Mouse (Mus musculus): Measurements from ENCODE around the gene Hivep3. TPM values are rescaled to one million over a fixed set of nuclear protein-coding genes. Genes with fewer than 3 reads are reported as not detected.

Hivep3 gene
- total and polyA plus RNA-seq, 3 experiments = 14.4 to 32.3 (median 21.2) TPM

GRCm38 (mm10) chr4:119925052-119925451 is 191.5 kb downstream of the Hivep3 start:
- Histone ChIP-seq H3K79me2 (replicated peaks; ENCODE audit: control insufficient read depth, extremely low read depth, insufficient read depth, poor library complexity, severe bottlenecking) (no peaks in the 10 kb centered on the region), H3K9me3 (replicated peaks; ENCODE audit: low read length) (peaks cover 24% of the 10 kb centered on the region), H3K27ac (ENCODE audit: insufficient read depth, low read depth) (no peak overlapping the region), H3K27me3 (replicated peaks) (no peaks in the 10 kb centered on the region), H3K9ac (ENCODE audit: insufficient read depth, low read depth) (no peak overlapping the region), H3K4me2 (ENCODE audit: insufficient read depth, low read depth, poor library complexity, severe bottlenecking) (no peak overlapping the region), H3K4me3 (replicated peaks in 1 of 3; ENCODE audit: low read depth in 2 of 3, low read length in 2 of 3, poor library complexity in 1 of 3) (no peak overlapping the region), H3K4me1 (ENCODE audit: control insufficient read depth in 1 of 2, insufficient read depth in 2 of 2) (peaks cover 19 to 27% of the 10 kb centered on the region in 2 experiments), H3K36me3 (replicated peaks in 1 of 2; ENCODE audit: control insufficient read depth in 1 of 2, insufficient read depth in 1 of 2, low read length in 1 of 2) (peaks cover 0 to 2% of the 10 kb centered on the region in 2 experiments)
- TF ChIP-seq SIN3A (IDR thresholded peaks at IDR 0.05; ENCODE audit: low read length) (no peak), JUN (IDR thresholded peaks at IDR 0.05; ENCODE audit: insufficient read depth, low read depth, low read length) (no peak), USF2 (conservative IDR thresholded peaks at IDR 0.05; ENCODE audit: low read depth, low read length) (no peak), GABPA (IDR thresholded peaks at IDR 0.05; ENCODE audit: insufficient replicate concordance, low read depth, low read length) (no peak), MYC (IDR thresholded peaks at IDR 0.05; ENCODE audit: low read depth, low read length) (no peak), HCFC1 (IDR thresholded peaks at IDR 0.05; ENCODE audit: low read depth, low read length) (no peak), EP300 (IDR thresholded peaks at IDR 0.05; ENCODE audit: low read length) (no peak), MAFK (IDR thresholded peaks at IDR 0.05; ENCODE audit: insufficient replicate concordance, low read length) (no peak), E2F4 (IDR thresholded peaks at IDR 0.05; ENCODE audit: insufficient replicate concordance, low read depth, low read length) (no peak), MAZ (IDR thresholded peaks at IDR 0.05; ENCODE audit: low read depth, low read length) (no peak)
- dilution Hi-C loops (cut with MboI; ENCODE audit: extremely low pct_ligation_motif_present, extremely low pct_unique_long_range_greater_than_20kb, low sequenced_read_pairs) (no loop called here), in situ Hi-C loops (cut with MboI; ENCODE audit: low pct_ligation_motif_present, low pct_unique_long_range_greater_than_20kb, low sequenced_read_pairs) (no loop called here)
- no peak for DNase-seq (ENCODE audit: extremely low read depth)

DNA sequence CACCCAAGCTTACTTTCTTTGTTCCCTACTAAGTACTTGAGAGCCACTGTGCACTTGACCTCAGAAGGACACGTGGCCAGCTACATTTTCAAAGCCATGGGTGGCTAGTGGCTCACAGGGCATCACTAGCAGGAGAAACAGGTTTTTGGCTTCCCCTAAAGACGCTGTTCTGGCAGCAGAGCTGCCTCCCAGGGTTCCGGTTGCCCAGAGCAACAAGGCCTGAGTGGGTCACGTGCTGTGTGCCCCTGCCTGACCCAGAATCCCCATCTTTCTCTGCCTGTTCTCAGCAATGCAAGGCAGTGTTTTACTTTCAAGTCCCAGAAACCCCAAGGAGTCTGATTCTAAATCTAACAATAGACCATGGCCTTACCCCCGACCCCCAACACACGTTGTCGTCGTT is 198.3 kb downstream of the Hivep3 start:
- no peaks in the 10 kb centered on the region for H3K36me3 ChIP-seq (replicated peaks in 1 of 2; ENCODE audit: control insufficient read depth in 1 of 2, insufficient read depth in 1 of 2, low read length in 1 of 2)
- H3K9me3 ChIP-seq (replicated peaks; ENCODE audit: low read length) = no peaks in the 10 kb centered on the region
- TF ChIP-seq CHD1 (IDR thresholded peaks at IDR 0.05; ENCODE audit: low read depth, low read length) (no peak), MAZ (IDR thresholded peaks at IDR 0.05; ENCODE audit: low read depth, low read length) (no peak), MEF2A (IDR thresholded peaks at IDR 0.05; ENCODE audit: borderline replicate concordance, low read depth, low read length) (no peak), E2F4 (IDR thresholded peaks at IDR 0.05; ENCODE audit: insufficient replicate concordance, low read depth, low read length) (no peak)
- H3K4me1 ChIP-seq (ENCODE audit: control insufficient read depth in 1 of 2, insufficient read depth in 2 of 2) = peaks cover 3 to 7% of the 10 kb centered on the region in 2 experiments; a peak in 3 of 4 replicates
- H3K4me2 ChIP-seq (ENCODE audit: insufficient read depth, low read depth, poor library complexity, severe bottlenecking) = no peak overlapping the region
- no peak overlapping the region for H3K4me3 ChIP-seq (replicated peaks in 1 of 3; ENCODE audit: low read depth in 2 of 3, low read length in 2 of 3, poor library complexity in 1 of 3)
- no peak overlapping the region for H3K9ac ChIP-seq (ENCODE audit: insufficient read depth, low read depth)
- H3K79me2 ChIP-seq (replicated peaks; ENCODE audit: control insufficient read depth, extremely low read depth, insufficient read depth, poor library complexity, severe bottlenecking) = no peaks in the 10 kb centered on the region
- H3K27ac ChIP-seq (ENCODE audit: insufficient read depth, low read depth) = no peak overlapping the region
- H3K27me3 ChIP-seq (replicated peaks) = no peaks in the 10 kb centered on the region
- in situ Hi-C loops (cut with MboI; ENCODE audit: low pct_ligation_motif_present, low pct_unique_long_range_greater_than_20kb, low sequenced_read_pairs) (no loop called here), dilution Hi-C loops (cut with MboI; ENCODE audit: extremely low pct_ligation_motif_present, extremely low pct_unique_long_range_greater_than_20kb, low sequenced_read_pairs) (no loop called here)
- DNase-seq (ENCODE audit: extremely low read depth) = no peak
